Mouse (Mus musculus) myocyte (in vitro differentiated cells): ENCODE results near the gene Gm21083. TPM values are rescaled to one million over a fixed set of nuclear protein-coding genes. Genes with fewer than 3 reads are reported as not detected.
"Not testable (repeated sequence)": the region's sequence is repeated elsewhere in the genome, so short reads cannot be mapped to it uniquely, and the experiment has no call there.

Experiments
- H3K27me3 ChIP-seq: one replicate; pipeline ENCODE4 v1.6.1; 2011; ENCODE audit not compliant: control insufficient read depth, insufficient read depth, insufficient read length
- H3K36me3 ChIP-seq: one replicate; pipeline ENCODE4 v1.6.1; 2011; ENCODE audit not compliant: control insufficient read depth, insufficient read depth
- H3K4me2 ChIP-seq: one replicate; pipeline ENCODE4 v1.6.1; 2011; ENCODE audit warnings: low read depth, control low read depth
- H3K4me3 ChIP-seq: one replicate; pipeline ENCODE4 v1.5.1; 2011; ENCODE audit warnings: mild to moderate bottlenecking, control low read depth, moderate library complexity
- H3K79me2 ChIP-seq: one replicate; pipeline ENCODE4 v1.6.1; 2011; ENCODE audit not compliant: control insufficient read depth, insufficient read depth
- H3ac ChIP-seq: one replicate; pipeline ENCODE4 v1.6.1; 2011; ENCODE audit not compliant: control insufficient read depth, insufficient read length
- polyA plus RNA-seq: library from polyadenylated mRNA; unstranded; fragments of >200 nt; fragmentation: generic; extraction: Trizol; gene quantifications from one replicate; pipeline ENCODE4 v1.2.1, GENCODE M21; 2012; ENCODE audit warnings: missing spikeins

The Gm21083 gene
- not detected for polyA plus RNA-seq

DNA sequence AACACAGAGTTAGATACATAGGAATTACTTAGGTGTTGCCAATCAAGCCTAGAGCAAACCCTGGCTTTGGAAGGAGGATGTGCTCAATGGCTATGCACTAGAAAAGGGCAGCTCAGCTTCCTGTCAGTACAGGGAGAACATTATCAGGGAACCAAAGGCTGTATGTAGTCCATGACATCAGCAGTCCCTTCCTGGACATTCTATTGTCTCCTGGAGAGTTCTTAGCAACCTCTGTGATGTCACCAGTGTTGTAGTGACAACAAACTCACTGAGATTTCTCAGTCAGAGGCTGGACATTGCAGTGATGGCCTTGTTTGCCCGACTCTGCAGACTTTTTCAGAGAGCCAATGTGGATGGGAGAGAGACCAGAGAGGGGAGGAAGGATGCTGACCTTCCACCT is at the start of gene Gm21083:
Gene Gm21083 (plus strand): TSS at position 301 of the 400 bp plus-strand sequence.
- not testable (repeated sequence) for H3K4me2 ChIP-seq, H3K4me3 ChIP-seq, H3K79me2 ChIP-seq

GRCm38 (mm10) chr5:15529122-15529521 is 48.0 kb upstream of the Gm21083 start, which contains the start of gene Gm21190:
TSS of gene Gm21190 (minus strand) at chr5:15529222.
- not testable (repeated sequence) for H3K4me3 ChIP-seq, H3K79me2 ChIP-seq, H3K27me3 ChIP-seq, H3K36me3 ChIP-seq, H3K4me2 ChIP-seq, H3ac ChIP-seq

More for the DNA sequence above, at the start of gene Gm21083:
- not testable (repeated sequence) for H3ac ChIP-seq, H3K36me3 ChIP-seq, H3K27me3 ChIP-seq

DNA sequence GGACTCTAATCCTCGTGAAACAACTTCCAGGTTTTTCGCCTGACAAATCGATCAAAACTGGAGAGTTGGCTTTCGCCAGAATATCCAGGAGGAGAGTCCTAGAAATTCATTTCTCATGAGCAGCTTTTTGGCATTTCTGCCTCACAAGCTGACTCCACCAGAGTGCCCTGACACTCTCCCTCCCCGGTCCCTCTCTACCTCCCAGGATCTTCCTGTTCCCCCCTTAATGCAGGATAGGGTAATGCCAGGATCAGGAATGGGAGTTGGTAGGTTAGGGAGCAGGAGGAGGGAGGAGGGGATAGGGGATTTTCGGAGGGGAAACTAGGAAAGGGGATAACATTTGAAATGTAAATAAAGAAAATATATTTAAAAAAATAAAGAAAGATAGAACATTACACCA is 28.5 kb upstream of the Gm21083 start:
- not testable (repeated sequence) for H3ac ChIP-seq, H3K4me2 ChIP-seq, H3K79me2 ChIP-seq, H3K36me3 ChIP-seq, H3K27me3 ChIP-seq, H3K4me3 ChIP-seq

DNA sequence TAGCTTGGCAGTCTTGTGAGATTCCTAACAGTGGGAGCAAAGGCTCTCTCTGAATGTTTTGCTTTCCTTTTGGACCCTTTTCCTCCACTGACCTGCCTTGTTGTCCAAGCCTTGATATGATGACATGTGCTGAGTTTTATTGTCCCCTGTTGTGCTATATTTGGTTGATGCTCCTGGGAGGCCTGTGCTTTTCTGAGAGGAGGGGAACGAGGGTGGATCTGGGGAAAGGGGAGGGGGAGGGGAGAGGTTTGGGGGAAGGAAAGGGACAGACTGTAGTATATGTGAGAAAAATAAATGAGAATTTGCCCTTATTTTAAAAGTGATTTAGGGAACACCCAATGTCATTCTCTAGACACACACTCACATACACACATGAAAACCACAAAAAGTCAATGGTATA is 28.0 kb upstream of the Gm21083 start:
- not testable (repeated sequence) for H3K79me2 ChIP-seq, H3K36me3 ChIP-seq, H3K4me2 ChIP-seq, H3K27me3 ChIP-seq, H3ac ChIP-seq, H3K4me3 ChIP-seq

DNA sequence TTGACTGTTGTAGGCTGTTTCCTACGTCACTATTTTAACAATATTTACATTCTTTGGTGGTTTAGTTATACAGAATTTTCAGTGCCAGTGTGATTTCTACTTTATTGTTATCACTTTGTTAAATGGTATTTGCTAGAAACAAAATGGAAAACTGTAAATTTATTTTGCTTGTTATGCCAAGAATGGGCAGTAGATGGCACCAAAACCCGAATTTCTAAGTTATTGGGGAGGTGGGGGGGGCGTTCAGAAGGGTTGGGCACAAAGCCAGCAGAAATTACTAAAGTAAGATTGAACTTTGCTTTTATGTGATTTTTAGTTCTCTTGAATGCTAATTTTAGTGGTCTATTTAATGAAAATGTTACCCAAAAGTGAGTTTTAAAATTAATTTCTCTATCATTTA is 27.5 kb upstream of the Gm21083 start:
- H3K4me3 ChIP-seq, H3K79me2 ChIP-seq, H3K4me2 ChIP-seq, H3K27me3 ChIP-seq, H3K36me3 ChIP-seq, H3ac ChIP-seq: not testable (repeated sequence)

- not testable (repeated sequence) for H3K27me3 ChIP-seq, H3K79me2 ChIP-seq, H3K4me3 ChIP-seq, H3ac ChIP-seq, H3K4me2 ChIP-seq, H3K36me3 ChIP-seq
Measured at GRCm38 (mm10) chr5:15558654-15559053, 18.5 kb upstream of the Gm21083 start.

DNA sequence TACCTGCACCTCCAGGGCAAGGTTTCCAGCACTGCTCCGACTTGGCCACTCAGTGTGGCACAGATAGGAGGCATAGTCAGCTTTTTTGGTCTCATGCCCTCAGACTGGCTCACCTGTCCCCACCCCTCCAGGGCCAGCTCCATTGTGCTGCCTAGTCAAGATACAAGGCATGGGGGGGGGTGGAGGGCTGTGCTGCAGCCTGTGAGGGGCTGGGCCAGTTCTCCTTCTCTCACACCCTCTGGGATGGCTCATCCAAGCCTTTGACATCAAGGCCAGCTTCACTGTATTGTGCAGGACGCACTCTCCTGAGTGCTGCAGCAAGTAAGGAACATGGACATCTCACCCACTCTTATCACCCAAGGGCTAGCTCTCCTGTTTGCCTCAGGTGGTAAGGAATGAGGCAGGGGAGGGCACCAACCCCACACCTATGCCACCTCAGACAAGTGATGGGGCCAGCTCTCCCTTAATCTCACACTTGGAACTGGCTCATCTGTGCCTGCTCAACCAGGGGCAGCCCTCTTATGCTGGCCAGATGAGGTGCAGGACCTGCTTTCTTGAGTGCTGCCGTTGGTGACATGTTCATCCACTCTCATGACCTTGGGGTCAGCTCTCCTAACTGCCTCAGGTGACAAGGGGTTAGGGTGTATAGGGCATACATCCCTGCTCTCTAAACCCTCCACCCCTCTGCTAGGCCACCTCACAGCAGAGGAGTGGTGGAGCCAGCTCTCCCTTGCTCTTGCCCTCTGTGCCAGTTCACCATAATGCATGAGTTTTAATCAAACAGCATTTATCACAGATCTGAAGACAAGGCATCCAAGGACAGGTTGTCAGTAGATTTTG is 15.5 kb upstream of the Gm21083 start:
- H3K79me2 ChIP-seq, H3K27me3 ChIP-seq, H3K36me3 ChIP-seq, H3K4me2 ChIP-seq, H3ac ChIP-seq, H3K4me3 ChIP-seq: not testable (repeated sequence)

- not testable (repeated sequence) for H3K79me2 ChIP-seq, H3K4me3 ChIP-seq, H3K36me3 ChIP-seq, H3K27me3 ChIP-seq, H3ac ChIP-seq, H3K4me2 ChIP-seq
Measured at GRCm38 (mm10) chr5:15573735-15574134, 3.4 kb upstream of the Gm21083 start.

DNA sequence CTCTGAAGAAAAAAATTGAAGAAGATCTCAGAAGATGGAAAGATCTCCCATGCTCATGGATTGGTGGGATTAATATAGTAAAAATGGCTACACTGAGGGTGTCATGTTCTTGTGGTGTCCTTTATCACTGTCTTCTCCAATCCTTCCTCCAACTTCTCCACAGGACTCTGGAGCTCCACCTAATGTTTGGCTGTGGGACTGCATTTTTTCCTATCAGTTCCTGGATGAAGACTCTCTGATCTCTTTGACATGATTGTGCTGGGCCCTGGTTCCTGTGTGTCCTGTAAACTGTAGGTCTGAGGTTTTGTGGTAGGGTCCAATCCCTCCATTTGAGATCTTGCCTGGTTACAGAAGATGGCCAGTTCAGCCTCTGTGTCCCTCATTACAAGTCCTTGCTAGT is 9.2 kb downstream of the Gm21083 start:
- not testable (repeated sequence) for H3K4me2 ChIP-seq, H3K36me3 ChIP-seq, H3K4me3 ChIP-seq

GRCm38 (mm10) chr5:15588291-15588690 is 11.2 kb downstream of the Gm21083 start:
- H3K27me3 ChIP-seq, H3K4me2 ChIP-seq, H3K4me3 ChIP-seq, H3ac ChIP-seq, H3K36me3 ChIP-seq, H3K79me2 ChIP-seq: not testable (repeated sequence)

More for the DNA sequence above, 9.2 kb downstream of the Gm21083 start:
- not testable (repeated sequence) for H3K27me3 ChIP-seq, H3ac ChIP-seq, H3K79me2 ChIP-seq

DNA sequence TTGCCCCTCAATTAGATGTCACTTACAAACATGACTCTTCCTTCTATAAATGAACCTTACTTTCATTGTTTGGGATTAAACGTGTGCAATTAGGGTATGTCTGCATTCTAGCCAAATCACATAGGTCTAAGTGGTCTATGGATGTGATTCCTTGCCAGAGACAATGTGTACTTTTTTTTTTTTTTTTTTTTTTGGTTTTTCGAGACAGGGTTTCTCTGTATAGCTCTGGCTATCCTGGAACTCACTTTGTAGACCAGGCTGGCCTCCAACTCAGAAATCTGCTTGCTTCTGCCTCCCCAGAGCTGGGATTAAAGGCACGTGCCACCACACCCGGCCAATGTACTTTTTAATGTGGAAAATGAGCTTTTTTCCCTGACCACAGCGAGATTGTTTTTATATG is 13.5 kb downstream of the Gm21083 start:
- H3K36me3 ChIP-seq, H3K4me3 ChIP-seq, H3K4me2 ChIP-seq, H3K79me2 ChIP-seq, H3ac ChIP-seq, H3K27me3 ChIP-seq: not testable (repeated sequence)

DNA sequence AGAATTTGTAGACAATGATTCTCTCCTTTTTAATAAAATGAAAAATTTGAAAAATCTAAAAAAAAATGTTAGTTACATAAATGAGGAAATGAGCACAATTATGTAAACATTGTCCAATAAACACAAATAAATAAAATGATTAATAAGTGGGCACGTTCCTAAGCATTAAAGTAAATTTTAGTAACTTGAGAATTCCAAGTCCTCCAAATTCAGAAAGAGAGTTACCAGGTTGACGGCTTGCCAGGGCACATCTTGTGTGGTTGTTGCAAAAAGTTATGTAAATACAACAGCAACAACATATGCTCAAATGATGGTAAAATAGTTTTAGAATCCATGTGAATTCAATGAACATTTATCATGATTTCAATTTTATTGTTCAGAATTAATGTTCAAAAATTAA is 14.4 kb downstream of the Gm21083 start:
- H3K4me2 ChIP-seq, H3K27me3 ChIP-seq, H3K79me2 ChIP-seq, H3ac ChIP-seq, H3K36me3 ChIP-seq, H3K4me3 ChIP-seq: not testable (repeated sequence)

DNA sequence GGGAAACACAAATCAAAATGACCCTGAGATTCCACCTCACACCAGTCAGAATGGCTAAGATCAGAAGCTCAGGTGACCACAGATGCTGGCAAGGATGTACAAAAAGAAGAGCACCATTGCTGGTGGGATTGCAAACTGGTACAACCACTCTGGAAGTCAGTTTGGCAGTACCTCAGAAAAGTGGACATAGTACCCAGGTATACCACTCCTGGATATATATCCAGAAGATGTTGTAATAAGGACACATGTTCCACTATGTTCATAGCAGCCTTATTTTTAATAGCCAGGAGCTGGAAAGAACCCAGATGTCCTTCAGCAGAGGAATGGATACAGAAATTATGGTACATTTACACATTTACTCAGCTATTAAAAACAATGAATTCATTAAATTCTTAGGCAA is 21.7 kb downstream of the Gm21083 start:
- not testable (repeated sequence) for H3K4me2 ChIP-seq, H3K4me3 ChIP-seq, H3ac ChIP-seq, H3K36me3 ChIP-seq, H3K79me2 ChIP-seq, H3K27me3 ChIP-seq
